ENCODE assay signal across 16 mouse cellular contexts in the genomic region with DNA sequence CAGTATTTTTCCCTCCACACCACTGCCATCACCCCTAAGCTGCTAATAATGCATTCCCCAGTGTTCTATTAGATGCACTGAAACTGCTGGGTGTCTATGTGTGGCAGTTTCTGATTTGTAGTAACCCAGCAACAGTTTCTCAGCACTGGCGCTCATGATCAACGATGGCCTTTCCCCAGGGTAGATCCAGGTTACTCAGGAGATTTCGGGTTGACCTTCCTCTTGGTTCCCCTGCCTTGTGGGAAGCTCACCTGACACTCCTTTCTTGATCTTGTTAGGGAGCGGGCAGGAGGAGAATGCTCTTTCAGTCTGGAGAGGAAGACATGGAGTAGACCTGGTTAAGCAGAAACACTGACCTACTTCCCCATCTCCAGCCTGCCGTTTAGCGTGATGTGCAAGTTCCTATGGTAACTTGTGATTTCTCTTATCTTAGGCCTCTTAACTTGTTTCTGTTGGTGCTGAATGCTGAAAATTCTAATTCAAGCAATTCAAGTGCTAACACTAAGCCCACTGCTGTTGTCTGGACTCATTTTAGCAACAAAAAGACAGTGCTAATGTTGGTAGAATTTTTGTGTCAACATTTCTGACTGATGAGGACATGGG.
"Had no signal": no experiment of that assay in that cellular context is flagged by ENCODE, and none has a peak within 500 bp of the region (broad histone marks: within the 10 kb centered on the region; RNA-seq: fewer than 3 reads in every experiment).

No protein-coding gene starts in this region.

- H3K9ac ChIP-seq: liver, embryonic 13.5 days; midbrain, embryonic 12.5 days; stomach, embryonic 15.5 days had no signal

- H3K4me2 ChIP-seq: liver, embryonic 13.5 days; midbrain, embryonic 12.5 days; stomach, embryonic 15.5 days had no signal

- H3K4me3 ChIP-seq: liver, embryonic 13.5 days; midbrain, embryonic 12.5 days; myocyte; stomach, embryonic 15.5 days had no signal

- H3K4me1 ChIP-seq: midbrain, embryonic 12.5 days; stomach, embryonic 15.5 days had no signal

- H3K9me3 ChIP-seq: liver, embryonic 13.5 days; midbrain, embryonic 12.5 days; stomach, embryonic 15.5 days had no signal

- H3K27ac ChIP-seq: liver, embryonic 13.5 days; midbrain, embryonic 12.5 days; stomach, embryonic 15.5 days had no signal

- DNase-seq: kidney, adult 18-20 months; kidney, adult 9 months; kidney, postnatal 14 days; liver, embryonic 13.5 days; lung, adult 2 months; lung, postnatal 4 days; right cerebral cortex, adult 18-20 months; right cerebral cortex, postnatal 14 days; right cerebral cortex, postnatal 4 days; spleen, adult 18-20 months; thymus, postnatal 25 days had no signal

- H3K27me3 ChIP-seq: liver, embryonic 13.5 days; midbrain, embryonic 12.5 days; stomach, embryonic 15.5 days had no signal

- ATAC-seq: intestine, embryonic 16.5 days; midbrain, embryonic 16.5 days had no signal
